Mouse (Mus musculus) left cerebral cortex, postnatal 10 days (tissue): ENCODE results near the gene Mdm1. TPM values are rescaled to one million over a fixed set of nuclear protein-coding genes. Genes with fewer than 3 reads are reported as not detected.

Experiments used
- DNase-seq, 2 experiments: peaks; one replicate each; pipeline ENCODE4 v3.0.0; 2021 to 2022; ENCODE audit warnings: low spot score in 2 of 2, mixed read lengths in 1 of 2; ENCODE audit errors: extremely low spot score in 1 of 2
- intact Hi-C: fragments of 180-260 bp; cut with DNase I; formaldehyde crosslinking; loops from one replicate; pipeline ENCODE4 v1.15.1; 2025
- total RNA-seq, 2 experiments: library from RNA; stranded (reverse); gene quantifications; 2 replicates each; pipeline ENCODE4 v1.2.3; 2021

Gene Mdm1
- 10 to 100 TPM; 10.3 to 10.9 TPM for total RNA-seq

DNA sequence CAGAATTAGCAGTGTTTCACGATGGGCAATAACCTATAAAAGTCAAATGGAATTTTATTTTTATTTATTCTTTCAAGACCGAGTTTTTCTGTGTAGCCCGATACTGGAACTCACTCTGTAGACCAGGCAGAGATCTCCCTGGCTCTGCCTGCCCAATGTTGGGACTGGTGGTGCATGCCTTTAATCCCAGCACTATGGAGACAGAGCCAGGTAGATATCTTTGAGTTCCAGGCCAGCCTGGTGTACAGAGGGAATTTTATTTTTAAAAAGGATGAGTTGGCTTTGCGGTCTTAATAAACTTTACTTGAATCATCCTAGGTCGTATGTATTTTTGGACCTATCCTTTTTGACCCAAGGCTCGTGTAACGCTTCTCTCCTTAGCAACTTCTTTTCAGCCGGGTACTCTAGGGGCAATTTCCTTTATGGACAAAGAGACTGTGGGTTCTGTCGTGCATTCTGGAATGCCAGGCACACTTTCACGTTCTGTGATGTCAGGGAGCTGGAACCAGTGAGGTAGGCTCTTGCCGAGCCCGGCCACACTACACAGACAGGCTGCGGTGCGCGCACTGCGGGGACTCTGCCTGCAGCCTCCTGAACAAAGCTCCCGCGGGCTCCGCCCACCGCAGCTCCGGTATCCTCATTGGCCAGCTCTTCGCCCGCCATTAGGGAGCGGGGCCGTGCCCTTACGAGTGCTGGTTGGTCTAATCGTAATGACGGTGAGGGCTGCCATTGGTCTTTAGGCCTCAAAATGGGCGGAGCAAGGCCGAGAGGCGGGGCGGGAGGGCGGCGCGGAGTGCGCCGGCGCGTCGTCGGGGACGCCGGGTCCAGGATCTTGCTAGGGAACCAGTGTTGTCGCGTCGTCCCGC is at the start of gene Mdm1:
TSS of gene Mdm1 (plus strand) at position 794 of the 866 bp plus-strand sequence.
- intact Hi-C loops: no loop called here
- DNase-seq: peak; percentile 97 to 98

DNA sequence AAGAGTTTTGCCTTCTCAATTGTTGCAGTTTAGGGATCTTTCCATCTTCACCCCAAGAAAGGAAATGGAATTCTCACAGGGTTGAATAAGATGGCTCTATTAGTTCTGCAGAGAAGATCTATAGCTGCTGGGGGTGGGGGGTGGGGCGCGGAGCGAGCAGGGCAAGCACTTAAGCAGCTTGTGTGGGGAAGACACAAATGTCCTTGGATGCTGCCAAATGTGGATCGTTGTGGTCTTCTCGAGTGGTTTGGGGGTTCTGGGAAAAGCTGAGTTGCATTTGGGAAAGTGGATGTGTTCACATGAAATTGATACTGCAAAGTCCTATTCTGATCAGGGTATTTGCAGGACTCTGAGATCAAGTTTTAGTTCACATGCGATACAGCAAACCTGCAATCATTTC is 48.9 kb upstream of the Mdm1 start:
- no peak for DNase-seq
- intact Hi-C loops: no loop called here

DNA sequence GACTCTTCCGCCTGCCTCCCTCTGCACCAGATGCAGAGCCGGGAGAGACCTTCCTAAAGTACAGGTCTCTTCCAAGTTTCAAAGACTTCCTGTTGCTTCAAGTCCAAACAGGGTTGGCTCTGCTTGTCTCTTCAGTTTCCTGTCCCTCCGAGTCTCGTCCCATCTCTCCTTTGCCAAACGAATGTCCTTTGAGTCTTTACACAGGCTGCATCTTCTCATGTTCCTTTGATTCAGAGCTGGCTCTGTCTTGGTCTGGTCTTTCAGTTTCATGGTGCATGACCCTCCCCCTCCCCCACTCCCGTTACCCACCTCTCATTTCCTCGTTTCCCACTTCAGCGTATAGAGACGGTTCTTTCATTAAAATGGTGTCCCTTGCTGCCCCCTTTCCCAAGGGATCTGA is 47.9 kb upstream of the Mdm1 start:
- DNase-seq: no peak
- intact Hi-C loops: no loop called here

DNA sequence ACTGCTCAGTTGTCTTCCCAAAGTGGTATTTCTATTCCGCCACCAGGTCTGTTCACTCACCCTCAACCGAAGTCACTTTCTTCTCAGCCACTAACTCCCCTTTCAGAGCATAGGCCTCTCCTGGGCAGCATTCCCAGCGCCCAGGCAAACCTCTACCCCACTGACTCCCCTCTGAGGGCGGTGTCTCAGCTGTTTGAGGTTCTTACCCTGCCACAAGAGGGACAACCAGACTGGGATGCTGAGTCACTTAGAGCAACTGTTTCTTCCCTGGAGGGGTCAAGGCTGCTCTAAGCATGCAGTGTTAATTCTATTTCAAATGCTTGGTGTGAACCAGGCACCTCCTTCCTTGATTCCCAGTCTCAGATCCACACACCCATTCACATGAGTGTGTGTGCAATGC is 46.8 kb upstream of the Mdm1 start:
- no peak for DNase-seq
- intact Hi-C loops: no loop called here

DNA sequence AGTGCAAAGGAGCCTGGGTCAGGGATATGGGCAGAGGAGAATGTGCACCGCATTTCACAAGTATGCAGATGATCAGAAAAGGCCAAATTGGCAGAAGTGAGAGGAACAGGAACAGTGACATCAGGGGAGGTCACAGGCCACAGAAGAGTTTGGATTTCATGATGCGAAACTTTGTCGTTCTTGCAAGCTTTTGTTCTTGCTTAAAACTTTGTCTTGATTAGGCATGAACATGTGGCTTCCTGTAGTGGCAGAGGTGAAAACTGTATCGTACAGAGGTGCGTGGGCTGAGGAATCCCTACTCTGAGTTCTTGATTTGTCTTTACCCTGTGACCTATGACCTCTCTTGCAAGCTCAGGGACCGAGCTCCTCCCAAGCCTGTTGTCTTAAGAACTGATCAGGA is 45.4 kb upstream of the Mdm1 start:
- DNase-seq: no peak
- intact Hi-C loops: no loop called here

DNA sequence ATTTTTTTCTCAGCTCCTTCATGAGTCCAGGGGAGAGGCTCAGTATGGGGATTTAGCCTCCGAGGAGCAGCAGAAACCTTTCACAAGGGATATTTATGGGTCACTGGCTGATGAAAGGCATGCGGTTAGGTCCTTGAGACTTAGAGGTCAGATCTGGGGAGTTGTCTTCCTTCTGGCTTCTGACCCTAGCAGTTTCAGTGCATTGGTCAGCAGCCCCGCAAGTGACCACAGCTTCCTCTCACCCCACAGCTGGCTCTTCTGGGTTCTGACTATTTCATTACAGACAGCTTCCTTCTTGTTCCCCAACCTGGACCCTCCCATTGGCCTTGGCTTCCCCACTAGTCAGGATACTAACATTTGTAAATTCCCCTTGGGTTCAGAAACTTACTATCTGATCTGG is 43.7 kb upstream of the Mdm1 start:
- no peak for DNase-seq
- intact Hi-C loops: no loop called here

DNA sequence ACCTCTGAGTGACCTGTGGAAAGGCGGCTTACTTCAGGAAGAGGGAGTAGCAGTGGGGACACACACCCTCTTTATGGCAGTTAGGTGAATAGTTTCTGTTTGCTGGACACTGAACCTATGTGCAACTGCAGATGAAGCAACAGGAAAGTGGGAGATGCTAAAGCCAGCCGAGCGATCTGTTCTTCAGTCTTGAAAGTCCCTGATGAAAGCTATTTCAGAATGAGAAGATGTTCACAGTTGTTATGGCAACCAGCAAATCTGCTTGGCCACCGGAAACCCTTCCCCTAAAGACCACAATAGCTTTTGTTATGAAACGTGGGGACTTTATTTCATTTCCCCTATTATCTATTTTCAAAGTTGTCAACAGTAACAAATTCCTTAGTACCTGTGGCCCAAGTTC is 41.0 kb upstream of the Mdm1 start:
- intact Hi-C loops: no loop called here
- DNase-seq: no peak

DNA sequence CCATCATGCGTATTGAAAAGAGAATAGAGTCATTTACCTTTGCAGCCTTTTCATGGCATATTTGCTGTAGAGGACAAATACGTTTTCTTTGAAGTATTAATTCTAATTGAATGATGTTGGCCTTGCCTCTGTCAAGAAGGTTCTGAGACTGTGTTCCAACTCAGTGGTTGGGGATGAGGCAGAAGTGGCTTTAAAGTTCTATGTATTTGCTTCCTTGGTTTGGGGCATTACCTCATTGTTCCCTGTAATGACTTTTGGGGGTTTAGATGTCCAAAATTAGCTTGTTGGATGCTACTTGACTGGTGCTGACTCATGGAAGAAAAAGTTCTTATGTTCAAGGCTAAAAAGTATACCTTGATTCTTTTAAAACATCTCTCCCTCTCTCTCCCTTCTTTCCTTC is 40.6 kb upstream of the Mdm1 start:
- intact Hi-C loops: no loop called here
- no peak for DNase-seq

DNA sequence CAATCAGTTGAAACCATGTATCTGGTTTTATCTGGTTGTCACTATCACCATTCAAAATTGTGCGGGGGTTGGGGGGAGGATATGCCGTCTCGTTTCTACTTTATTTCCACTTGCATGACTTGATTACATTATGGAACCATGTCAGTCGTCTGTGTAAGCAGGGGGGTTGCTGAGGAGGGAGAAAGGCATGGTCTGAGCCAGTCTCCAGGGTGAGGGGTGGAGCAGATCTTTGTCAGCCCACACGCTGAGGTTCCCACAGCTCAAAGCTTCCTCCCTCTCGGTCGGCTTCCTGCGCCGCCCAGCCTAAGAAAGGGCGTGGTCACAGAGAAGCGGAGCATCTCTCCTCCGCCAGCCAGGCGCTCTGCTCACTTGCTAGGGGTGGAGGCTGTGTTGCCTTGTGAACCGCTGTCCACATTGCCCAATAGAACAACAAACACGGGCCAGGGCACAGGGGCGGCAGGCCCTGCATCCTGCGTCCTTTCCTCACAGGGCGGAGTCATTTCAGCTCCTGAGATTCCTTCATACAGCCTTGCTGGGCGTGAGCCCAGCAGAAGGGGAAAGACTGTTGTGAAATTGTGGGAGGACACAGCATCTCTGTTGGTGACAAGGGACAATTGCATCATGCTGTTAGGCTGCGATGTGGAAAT is 38.5 kb upstream of the Mdm1 start:
- DNase-seq: peak; percentile 83 to 93
- intact Hi-C loops: no loop called here

DNA sequence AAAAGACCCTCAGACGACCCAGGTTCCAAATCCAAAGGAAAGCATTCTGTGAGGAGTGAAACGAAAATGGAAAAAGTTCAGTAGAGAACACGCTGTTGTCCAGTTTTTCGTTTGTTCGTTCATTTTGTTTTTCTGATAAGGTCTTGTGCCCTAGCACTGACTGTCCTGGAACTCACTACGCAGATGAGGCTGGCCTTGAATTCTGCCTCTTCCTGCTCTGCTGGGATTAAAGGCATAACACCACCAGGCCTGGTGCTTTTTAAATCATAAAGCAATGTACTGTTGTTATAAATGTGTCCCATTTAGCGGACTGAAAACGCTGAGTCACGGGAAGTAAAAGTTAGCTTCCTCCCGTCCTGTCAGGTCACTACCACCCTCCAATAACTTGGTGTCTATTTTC is 37.7 kb upstream of the Mdm1 start:
- DNase-seq: no peak
- intact Hi-C loops: no loop called here

DNA sequence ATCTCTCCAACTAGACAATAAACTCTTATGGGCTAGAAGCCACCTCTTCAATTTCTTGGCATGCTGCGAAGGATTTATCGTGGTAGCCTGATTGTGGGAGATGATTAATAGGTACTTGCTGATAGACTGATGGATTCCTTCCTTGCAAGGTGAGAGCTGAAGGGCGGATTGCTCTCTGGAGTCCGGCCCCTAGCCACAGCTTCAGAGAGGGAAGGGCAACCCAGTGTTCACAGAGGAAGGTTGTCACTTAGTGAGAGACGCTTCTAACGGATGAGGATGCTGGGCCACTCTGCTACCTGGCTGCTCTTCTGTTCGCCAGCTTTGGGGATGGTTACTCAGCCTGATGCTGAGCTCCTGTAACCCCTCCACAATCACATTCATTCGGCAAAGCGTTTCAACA is 34.6 kb upstream of the Mdm1 start:
- intact Hi-C loops: loop anchor here (5.0 kb wide), 1 partner anchor 315 kb away; the partner anchor contains the start of gene Nup107

DNA sequence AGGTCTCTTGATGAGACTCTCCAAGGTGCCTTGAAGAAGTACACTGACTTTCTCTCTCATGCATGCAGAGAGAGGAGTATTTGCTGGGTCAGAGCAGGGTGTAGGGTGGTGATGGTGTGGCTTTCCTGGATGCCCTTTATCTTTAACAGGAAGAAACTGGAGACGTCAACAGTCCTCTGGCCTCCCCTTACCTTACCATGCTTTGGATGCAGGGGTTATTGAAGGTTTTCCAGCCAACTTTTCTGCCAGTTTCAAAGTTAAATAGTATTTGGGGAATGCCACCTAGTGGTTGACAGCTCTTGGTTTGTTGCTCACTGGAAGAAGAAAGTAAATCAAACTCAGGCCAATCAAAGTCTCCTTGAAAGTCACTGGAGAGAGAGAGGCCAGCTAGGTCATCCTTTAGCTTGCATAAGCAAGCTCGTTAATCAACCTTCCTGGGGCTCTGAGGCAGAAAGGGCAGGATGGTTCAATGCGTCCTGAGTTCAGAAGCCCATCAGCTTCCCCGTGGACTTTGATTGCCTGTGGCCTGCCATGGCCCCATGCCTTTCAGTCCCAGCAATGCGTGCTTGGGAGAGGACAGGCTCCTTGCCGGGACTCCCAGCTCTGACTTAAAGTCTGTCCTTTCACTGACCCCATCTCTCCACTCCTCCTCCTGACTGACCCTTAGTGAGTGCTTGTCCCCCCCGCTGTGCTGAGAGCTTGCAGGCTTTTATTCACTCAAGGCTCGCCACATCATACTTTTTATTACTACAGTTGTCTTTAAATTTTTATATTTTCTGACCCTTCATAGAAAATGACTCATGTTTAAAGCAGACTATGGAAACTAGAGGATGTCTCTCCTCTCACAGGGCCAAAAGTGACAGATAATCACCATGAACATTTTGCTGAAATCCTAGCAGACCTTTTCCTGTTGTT is 31.3 kb upstream of the Mdm1 start:
- no peak for DNase-seq
- intact Hi-C loops: loop anchor here (5.0 kb wide), 1 partner anchor 263 kb away; the partner anchor contains the start of gene Rap1b

More for the DNA sequence above, 34.6 kb upstream of the Mdm1 start:
- no peak for DNase-seq

DNA sequence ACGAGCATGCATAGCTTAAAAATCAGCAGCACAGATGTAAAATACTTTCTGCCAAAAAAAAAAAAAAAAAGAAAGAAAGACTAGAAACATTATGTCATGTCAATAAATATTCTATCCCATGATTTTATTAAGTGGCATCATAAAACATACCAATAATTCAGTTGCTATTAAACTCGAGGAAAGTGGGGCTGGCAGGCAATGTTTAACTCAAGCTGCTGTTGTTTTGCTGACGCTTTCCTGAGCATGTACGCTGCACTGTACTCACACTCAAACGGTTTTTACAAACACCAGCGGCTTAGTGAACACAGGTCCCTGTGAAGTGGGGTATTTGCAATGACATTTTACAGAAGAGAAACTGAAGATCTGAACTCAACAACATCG is 30.7 kb upstream of the Mdm1 start:
- intact Hi-C loops: loop anchor here (5.0 kb wide), 1 partner anchor 264 kb away; the partner anchor contains the start of gene Rap1b
- no peak for DNase-seq

DNA sequence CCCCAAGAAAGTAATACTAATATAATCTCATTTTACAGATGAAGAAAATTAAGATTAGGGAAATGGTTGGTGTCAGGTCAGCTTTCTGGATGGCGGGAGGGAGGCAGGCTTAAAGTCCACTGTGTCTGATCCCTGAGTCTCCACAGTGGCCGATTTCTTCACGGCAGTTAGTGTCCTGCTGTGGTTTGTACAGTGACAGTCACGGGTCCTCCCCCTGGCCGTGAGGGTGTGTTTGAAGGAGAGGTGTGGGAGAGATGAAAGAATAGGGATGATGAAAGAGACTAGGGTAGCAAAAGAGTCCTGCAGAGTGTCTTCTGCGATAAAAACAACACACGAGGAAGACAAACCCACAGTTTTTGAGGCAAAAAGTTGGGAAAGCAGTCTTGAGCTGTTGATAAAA is 30.0 kb upstream of the Mdm1 start:
- intact Hi-C loops: loop anchor here (5.0 kb wide), 1 partner anchor 264 kb away; the partner anchor contains the start of gene Rap1b
- no peak for DNase-seq

DNA sequence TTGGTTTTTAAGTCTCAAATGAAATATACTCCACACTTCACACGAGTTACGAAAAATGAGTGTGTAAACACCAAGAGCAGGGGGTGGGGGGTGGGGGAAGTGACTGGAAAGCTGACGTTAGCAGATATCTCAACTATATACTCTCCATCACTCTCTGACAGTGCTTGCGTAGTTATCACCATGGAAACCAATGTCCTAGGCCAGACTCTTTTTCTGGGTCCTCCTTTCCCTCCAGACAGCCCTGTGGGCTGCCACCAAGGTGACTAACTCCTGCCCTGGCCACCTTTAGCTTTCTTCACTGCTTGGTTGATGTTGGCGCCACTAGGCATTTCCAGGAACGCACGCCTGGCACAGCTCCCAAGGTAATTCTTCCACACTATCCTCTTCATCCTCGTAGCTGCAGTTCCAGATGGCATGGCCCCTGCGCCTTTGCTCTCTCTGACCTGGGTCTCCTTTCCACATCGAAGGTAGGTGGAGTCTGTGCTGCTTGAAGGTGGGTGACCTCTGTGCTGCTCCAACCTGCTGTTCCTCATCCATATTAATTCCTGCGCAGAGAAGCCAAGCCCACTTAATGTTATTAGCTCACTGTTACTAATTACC is 29.2 kb upstream of the Mdm1 start:
- DNase-seq: no peak
- intact Hi-C loops: loop anchor here (5.0 kb wide), 1 partner anchor 265 kb away; the partner anchor contains the start of gene Rap1b

DNA sequence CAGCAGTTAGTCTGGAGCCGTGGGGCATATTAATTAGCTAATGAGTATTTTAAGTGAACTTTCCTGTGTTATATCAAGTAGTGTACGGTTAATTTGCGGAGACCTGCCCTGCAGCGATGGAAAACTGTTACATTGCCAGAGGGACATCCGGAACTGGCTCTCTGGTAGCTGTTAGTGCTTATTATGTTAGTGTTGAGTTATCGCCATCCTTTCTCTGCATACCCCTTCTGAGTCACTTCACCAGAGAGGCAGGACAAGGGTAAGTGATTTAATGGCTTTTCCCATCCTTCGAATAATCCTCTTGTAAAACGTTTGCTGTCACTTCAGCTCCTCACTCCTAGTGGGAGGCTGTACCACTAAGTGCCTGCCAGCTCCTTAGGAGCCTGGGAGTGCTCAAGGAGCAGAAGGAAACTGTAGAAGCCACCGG is 28.3 kb upstream of the Mdm1 start:
- intact Hi-C loops: loop anchor here (5.0 kb wide), 1 partner anchor 266 kb away; the partner anchor contains the start of gene Rap1b
- no peak for DNase-seq

DNA sequence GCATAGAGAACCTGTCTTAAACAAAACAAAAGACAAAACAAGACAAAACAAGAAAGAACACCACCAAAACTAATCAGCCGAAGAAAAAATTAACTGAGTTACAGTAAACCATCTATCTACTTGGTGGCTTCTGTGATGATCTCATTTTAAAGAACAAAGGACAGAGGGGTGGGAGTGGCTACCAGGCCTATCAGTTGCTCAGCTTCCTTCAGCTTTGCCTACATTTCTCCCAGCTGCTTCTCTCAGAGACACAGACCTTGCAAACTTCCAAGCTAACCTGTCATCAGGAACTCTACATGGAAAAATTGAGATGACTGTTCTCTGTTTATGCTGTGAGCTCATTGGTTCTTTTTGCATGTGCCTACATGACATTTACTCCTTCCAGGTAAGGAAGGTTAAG is 27.3 kb upstream of the Mdm1 start:
- no peak for DNase-seq
- intact Hi-C loops: loop anchor here (5.0 kb wide), 1 partner anchor 267 kb away; the partner anchor contains the start of gene Rap1b

DNA sequence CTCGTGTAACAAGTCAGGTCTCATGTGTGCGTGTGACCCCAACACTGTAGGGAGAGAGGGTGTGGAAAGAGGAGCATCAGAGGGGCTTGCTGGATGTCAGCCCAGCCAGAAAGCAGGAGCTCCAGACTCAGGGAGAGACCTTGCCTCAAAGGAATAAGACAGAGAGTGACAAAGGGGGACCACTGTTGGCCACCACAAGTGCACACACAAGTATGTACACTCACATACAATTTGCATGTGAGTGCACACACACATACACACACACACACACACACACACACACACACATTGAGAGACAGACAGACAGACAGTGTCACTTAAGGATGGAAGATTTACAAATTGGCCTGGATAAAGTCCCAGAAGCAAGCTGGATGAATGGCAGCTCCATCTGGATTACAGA is 25.2 kb upstream of the Mdm1 start:
- intact Hi-C loops: no loop called here
- DNase-seq: no peak
